13 mouse cellular contexts compared by ENCODE assay signal in genomic region chr14:34905697-34906096, GRCm38 (mm10).
"Had no signal": no experiment of that assay in that cellular context is flagged by ENCODE, and none has a peak within 500 bp of the region (broad histone marks: within the 10 kb centered on the region; RNA-seq: fewer than 3 reads in every experiment).

No protein-coding gene starts in this region.

- DNase-seq: cerebellum, adult 2 months; cerebellum, adult 9-11 months; cerebellum, postnatal 36 days; embryo, embryonic 11 days; forebrain, postnatal 0 days; gastrocnemius, adult 2 months; gastrocnemius, postnatal 10 days; gastrocnemius, postnatal 14 days; gastrocnemius, postnatal 25 days; gastrocnemius, postnatal 36 days; heart, adult 11 months; heart, adult 18-20 months; heart, adult 2 months had no signal
